Mouse (Mus musculus) erythroblast, adult 5-6 weeks (primary cell): ENCODE data around the gene Arhgef3. TPM values are rescaled to one million over a fixed set of nuclear protein-coding genes. Genes with fewer than 3 reads are reported as not detected.

ENCODE experiments used
- ATAC-seq: replicated peaks from 2 replicates; pipeline ENCODE4 v1.8.0; 2016; ENCODE audit warnings: moderate number of reproducible peaks, mild to moderate bottlenecking, moderate TSS enrichment, inconsistent platforms; ENCODE audit not compliant: poor library complexity, low FRiP score, severe bottlenecking
- total RNA-seq, 2 experiments: library from RNA; stranded (forward) in 1 of 2; stranded (reverse) in 1 of 2; fragments of 150-400 nt in 1 of 2; fragments of 200-764, 138-1000 nt in 1 of 2; gene quantifications; 2 replicates each; pipeline versions ENCODE4 v1.2.3 to v1.2.4; 2015 to 2017; ENCODE audit warnings: low replicate concordance in 2 of 2

Arhgef3 gene
- total RNA-seq, 2 experiments from 2014 or later = 7.7 to 8.3 TPM

GRCm38 (mm10) chr14:27428973-27429711, 314.4 kb downstream of the Arhgef3 start:
- ATAC-seq = peak; percentile 84

DNA sequence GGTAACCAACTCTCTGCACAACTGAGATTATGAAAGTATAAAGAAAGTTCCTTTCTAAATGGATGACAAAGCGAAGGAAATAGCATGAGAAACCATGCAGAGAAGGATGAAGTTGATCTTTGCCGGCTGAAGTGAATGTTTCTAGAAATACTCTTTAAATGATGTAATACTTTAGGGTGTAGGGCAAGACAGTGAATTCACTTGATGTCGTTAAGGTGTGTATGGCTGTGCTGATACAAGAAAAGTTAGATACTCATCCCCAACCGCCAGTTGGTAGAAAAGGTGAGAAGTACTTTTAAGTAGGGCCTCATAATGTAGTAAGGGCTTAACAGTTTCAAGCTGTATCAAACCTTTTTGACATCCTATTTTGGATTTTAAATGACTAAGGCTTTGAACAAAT, 315.6 kb downstream of the Arhgef3 start:
- no peak for ATAC-seq

GRCm38 (mm10) chr14:27432064-27432463, 317.4 kb downstream of the Arhgef3 start:
- ATAC-seq = no peak

- ATAC-seq = no peak
Observed at GRCm38 (mm10) chr14:27436116-27436515, 321.4 kb downstream of the Arhgef3 start.

DNA sequence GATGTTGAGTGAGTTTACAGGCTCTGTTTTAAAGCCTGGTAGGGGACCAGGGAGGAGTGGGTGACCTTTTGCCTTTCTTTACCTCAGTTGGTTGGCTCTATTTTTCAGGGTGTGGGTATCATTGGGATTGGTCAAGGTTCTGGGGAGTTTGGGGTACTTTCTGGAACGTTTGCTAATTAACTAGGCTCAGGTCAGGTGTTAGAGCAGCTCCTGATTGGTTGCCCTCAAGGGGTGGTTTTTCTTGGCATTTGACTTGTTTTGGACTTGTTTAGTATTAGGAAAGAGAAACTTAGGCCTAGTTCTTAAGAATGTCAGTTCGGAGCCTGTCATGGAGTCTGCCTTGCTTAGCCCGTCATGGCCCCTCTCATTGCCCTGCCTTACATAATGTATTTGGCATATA, 322.1 kb downstream of the Arhgef3 start:
- no peak for ATAC-seq

- no peak for ATAC-seq
Observed at GRCm38 (mm10) chr14:27440921-27441320, 326.2 kb downstream of the Arhgef3 start.

DNA sequence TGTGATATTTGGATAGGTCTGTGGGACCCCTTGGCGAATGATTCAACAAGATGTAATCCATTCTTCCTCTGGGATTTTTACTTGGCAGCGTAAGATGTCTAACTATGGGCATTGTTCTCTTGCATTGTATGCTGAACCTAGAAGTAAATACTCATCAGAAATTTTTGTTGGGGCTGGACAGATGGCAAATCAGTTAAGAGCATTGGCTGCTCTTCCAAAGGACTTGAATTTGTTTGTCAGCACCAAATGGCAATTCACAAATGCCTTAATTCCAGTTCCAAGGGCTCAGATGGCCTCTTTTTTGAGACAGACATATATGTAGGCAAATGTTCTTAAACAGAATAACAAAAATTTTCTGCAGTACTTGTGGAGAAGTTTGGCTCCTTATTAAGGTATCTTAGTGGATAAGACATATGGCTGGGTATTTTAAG, 330.2 kb downstream of the Arhgef3 start:
- no peak for ATAC-seq

- ATAC-seq = peak; percentile 62; the same call in 1 of the 2 replicates
Observed at GRCm38 (mm10) chr14:27446963-27447362, 332.3 kb downstream of the Arhgef3 start.

Other genes starting within 250 kb of the Arhgef3 start
- gene Asb14, start 220.3 kb upstream of the Arhgef3 start, total RNA-seq (2015; ENCODE audit: low replicate concordance) = not detected in 2 replicates
- not detected in 2 replicates for gene Asb14, start 220.3 kb upstream of the Arhgef3 start, total RNA-seq (2017; ENCODE audit: low replicate concordance)
- gene Appl1, start 143.7 kb upstream of the Arhgef3 start, total RNA-seq (2015; ENCODE audit: low replicate concordance) = 4.4 and 6.9 TPM in 2 replicates
- gene Appl1, start 143.7 kb upstream of the Arhgef3 start, total RNA-seq (2017; ENCODE audit: low replicate concordance) = 2.5 and 6.1 TPM in 2 replicates
- gene Hesx1, start 120.5 kb upstream of the Arhgef3 start, total RNA-seq (2015; ENCODE audit: low replicate concordance) = not detected in 2 replicates
- not detected in 2 replicates for gene Hesx1, start 120.5 kb upstream of the Arhgef3 start, total RNA-seq (2017; ENCODE audit: low replicate concordance)
- gene Il17rd, start 76.0 kb upstream of the Arhgef3 start, total RNA-seq (2015; ENCODE audit: low replicate concordance) = not detected in 2 replicates
- not detected in 2 replicates for gene Il17rd, start 76.0 kb upstream of the Arhgef3 start, total RNA-seq (2017; ENCODE audit: low replicate concordance)